Mouse (Mus musculus): ENCODE results near the gene Smtnl1.
A peak's percentile ranks its signal among the peaks of the same experiment; 100 is the strongest.

GRCm38 (mm10) chr2:84831666-84832391, 9.4 kb upstream of the Smtnl1 start:
- no peak for TF ChIP-seq ZNF384 (IDR thresholded peaks at IDR 0.05; ENCODE audit: low read depth, low read length)
- no peak for TF ChIP-seq MAFK (IDR thresholded peaks at IDR 0.05; ENCODE audit: insufficient read depth, low read depth, low read length)
- peak; percentile 87 for TF ChIP-seq ZC3H11A (IDR thresholded peaks at IDR 0.05; ENCODE audit: borderline replicate concordance, low read depth, low read length)
- TF ChIP-seq CHD2 (IDR thresholded peaks at IDR 0.05; ENCODE audit: low read depth, low read length) = no peak

All from ES-E14 (cell line).